Mouse (Mus musculus): ENCODE results near the gene Onecut1. TPM values are rescaled to one million over a fixed set of nuclear protein-coding genes. Genes with fewer than 3 reads are reported as not detected.

Onecut1 gene
- polyA plus RNA-seq, 1 experiment from 2014 or later: 9.1 TPM

- ATAC-seq: no peak
- peaks cover 4% of the 10 kb centered on the region; the same call in 1 of the 2 replicates for H3K36me3 ChIP-seq (replicated peaks; ENCODE audit: insufficient read depth, low read length)
- H3K4me2 ChIP-seq (ENCODE audit: low read depth, low read length): no peak overlapping the region
- peaks cover 24% of the 10 kb centered on the region for H3K27me3 ChIP-seq (ENCODE audit: insufficient read depth, low read length)
- WGBS (ENCODE audit: insufficient replicate concordance): 21% methylated on average over 13 of the region's 13 CpGs
- H3K27ac ChIP-seq (ENCODE audit: low read depth): 0 out of 2 replicates have a peak overlapping the region, but pooled peaks have one; percentile 35
- H3K4me1 ChIP-seq (ENCODE audit: insufficient read depth): peaks cover 9% of the 10 kb centered on the region; the same call in 1 of the 2 replicates
- H3K9ac ChIP-seq (replicated peaks): no peak overlapping the region; the same call in 1 of the 2 replicates
- no peaks in the 10 kb centered on the region for H3K9me3 ChIP-seq (ENCODE audit: low read length)
- no peak overlapping the region for H3K4me3 ChIP-seq (ENCODE audit: low read depth, low read length)
- peak; percentile 76 for DNase-seq
- TF ChIP-seq EP300 (IDR thresholded peaks at IDR 0.05; ENCODE audit: low read depth) (no peak), CTCF (IDR thresholded peaks at IDR 0.05; ENCODE audit: low read depth) (peak; percentile 90)
Measured at GRCm38 (mm10) chr9:74870960-74871688, 9.4 kb downstream of the Onecut1 start.

DNA sequence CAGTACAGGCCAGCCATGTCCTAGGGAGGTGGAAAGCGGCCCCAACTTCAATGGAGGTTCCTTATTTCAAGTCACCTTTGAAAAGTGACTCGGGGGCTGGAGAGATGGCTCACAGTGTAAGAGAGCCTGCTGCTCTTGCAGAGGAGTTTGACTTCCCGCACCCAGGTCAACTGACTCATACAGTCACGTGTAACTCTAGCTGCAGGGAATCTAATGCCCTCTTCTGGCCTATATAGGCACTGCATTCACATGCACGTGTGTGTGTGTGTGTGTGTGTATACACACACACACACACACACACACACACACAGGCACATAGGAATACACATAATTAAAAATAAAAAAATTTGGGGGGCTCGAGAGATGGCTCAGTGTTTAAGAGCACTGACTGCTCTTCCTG, 14.6 kb downstream of the Onecut1 start:
- DNase-seq: no peak
- no peak overlapping the region for H3K9ac ChIP-seq (replicated peaks)
- H3K4me2 ChIP-seq (ENCODE audit: low read depth, low read length): no peak overlapping the region
- H3K4me3 ChIP-seq (ENCODE audit: low read depth, low read length): no peak overlapping the region
- no peak overlapping the region for H3K27ac ChIP-seq (ENCODE audit: low read depth)
- H3K27me3 ChIP-seq (ENCODE audit: insufficient read depth, low read length): no peaks in the 10 kb centered on the region
- 58% methylated on average over 6 of the region's 6 CpGs for WGBS (ENCODE audit: insufficient replicate concordance)
- H3K36me3 ChIP-seq (replicated peaks; ENCODE audit: insufficient read depth, low read length): peaks cover 4% of the 10 kb centered on the region; the same call in 1 of the 2 replicates
- TF ChIP-seq CTCF (IDR thresholded peaks at IDR 0.05; ENCODE audit: low read depth) (peak; percentile 32; the same call in 1 of the 2 replicates), EP300 (IDR thresholded peaks at IDR 0.05; ENCODE audit: low read depth) (no peak)
- ATAC-seq: 0 out of 2 replicates have a peak, but pooled peaks have one; percentile 21
- no peaks in the 10 kb centered on the region for H3K4me1 ChIP-seq (ENCODE audit: insufficient read depth)
- H3K9me3 ChIP-seq (ENCODE audit: low read length): no peaks in the 10 kb centered on the region

DNA sequence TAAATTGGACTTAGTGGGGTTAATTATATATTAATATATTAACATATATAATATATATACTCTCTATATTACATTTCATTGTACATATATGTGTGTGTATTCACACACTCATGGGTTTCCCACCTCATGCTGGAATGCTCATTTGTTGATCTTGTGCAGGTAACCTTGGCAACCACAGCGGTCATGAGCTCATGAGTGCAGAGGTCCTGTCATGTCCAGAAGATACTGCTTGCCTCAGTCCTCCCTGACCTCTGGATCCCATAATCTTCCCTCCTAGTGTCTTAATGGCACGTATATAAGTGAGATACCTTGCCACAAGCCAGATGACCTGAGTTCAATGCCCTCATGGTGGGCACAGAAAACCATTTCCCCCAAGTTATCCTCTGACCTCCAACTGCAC, 16.0 kb downstream of the Onecut1 start:
- no peak overlapping the region for H3K4me2 ChIP-seq (ENCODE audit: low read depth, low read length)
- no peaks in the 10 kb centered on the region for H3K4me1 ChIP-seq (ENCODE audit: insufficient read depth)
- no peak overlapping the region for H3K4me3 ChIP-seq (ENCODE audit: low read depth, low read length)
- 52% methylated on average over 2 of the region's 2 CpGs for WGBS (ENCODE audit: insufficient replicate concordance)
- no peak overlapping the region for H3K9ac ChIP-seq (replicated peaks)
- TF ChIP-seq CTCF (IDR thresholded peaks at IDR 0.05; ENCODE audit: low read depth) (no peak), EP300 (IDR thresholded peaks at IDR 0.05; ENCODE audit: low read depth) (no peak)
- no peaks in the 10 kb centered on the region for H3K27me3 ChIP-seq (ENCODE audit: insufficient read depth, low read length)
- ATAC-seq (peak; percentile 58), DNase-seq (no peak)
- no peaks in the 10 kb centered on the region for H3K9me3 ChIP-seq (ENCODE audit: low read length)
- no peak overlapping the region for H3K27ac ChIP-seq (ENCODE audit: low read depth)
- H3K36me3 ChIP-seq (replicated peaks; ENCODE audit: insufficient read depth, low read length): peaks cover 4% of the 10 kb centered on the region; the same call in 1 of the 2 replicates

DNA sequence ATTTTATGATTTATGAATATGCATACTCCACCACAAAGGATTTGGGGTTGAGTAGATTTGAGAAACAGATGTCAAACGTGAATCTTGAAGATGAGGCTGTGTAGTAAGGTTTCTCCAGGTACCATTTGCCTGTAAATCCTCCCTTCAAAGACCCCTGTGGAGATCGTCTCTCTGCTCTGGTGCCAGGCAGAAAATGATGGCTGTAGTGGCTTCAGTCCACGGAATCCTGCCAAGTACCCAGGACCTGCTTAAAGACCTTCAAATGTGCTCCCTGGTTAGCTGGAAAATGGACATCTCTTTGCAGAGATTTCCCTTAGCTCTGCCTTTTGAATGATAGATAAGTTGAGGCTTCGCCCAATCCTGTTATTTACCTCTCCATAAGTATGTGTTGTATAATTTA, 26.1 kb downstream of the Onecut1 start:
- Histone ChIP-seq H3K9ac (replicated peaks) (no peak overlapping the region), H3K4me2 (ENCODE audit: low read depth, low read length) (no peak overlapping the region), H3K4me3 (ENCODE audit: low read depth, low read length) (no peak overlapping the region), H3K27me3 (ENCODE audit: insufficient read depth, low read length) (no peaks in the 10 kb centered on the region), H3K36me3 (replicated peaks; ENCODE audit: insufficient read depth, low read length) (0 out of 2 replicates have a peak, but pooled peaks cover 6% of the 10 kb centered on the region), H3K4me1 (ENCODE audit: insufficient read depth) (no peaks in the 10 kb centered on the region), H3K9me3 (ENCODE audit: low read length) (no peaks in the 10 kb centered on the region), H3K27ac (ENCODE audit: low read depth) (no peak overlapping the region)
- DNase-seq (no peak), ATAC-seq (no peak)
- WGBS (ENCODE audit: insufficient replicate concordance): 62% methylated on average over 4 of the region's 4 CpGs
- TF ChIP-seq EP300 (IDR thresholded peaks at IDR 0.05; ENCODE audit: low read depth): no peak
- TF ChIP-seq CTCF (IDR thresholded peaks at IDR 0.05; ENCODE audit: low read depth): no peak

GRCm38 (mm10) chr9:74896742-74897141, 35.0 kb downstream of the Onecut1 start:
- WGBS (ENCODE audit: insufficient replicate concordance): 69% methylated on average over 7 of the region's 7 CpGs
- Histone ChIP-seq H3K9me3 (ENCODE audit: low read length) (no peaks in the 10 kb centered on the region), H3K4me3 (ENCODE audit: low read depth, low read length) (no peak overlapping the region), H3K36me3 (replicated peaks; ENCODE audit: insufficient read depth, low read length) (no peaks in the 10 kb centered on the region), H3K4me1 (ENCODE audit: insufficient read depth) (peaks cover 3% of the 10 kb centered on the region; the same call in 1 of the 2 replicates), H3K4me2 (ENCODE audit: low read depth, low read length) (no peak overlapping the region), H3K27me3 (ENCODE audit: insufficient read depth, low read length) (no peaks in the 10 kb centered on the region), H3K9ac (replicated peaks) (no peak overlapping the region), H3K27ac (ENCODE audit: low read depth) (no peak overlapping the region)
- ATAC-seq (peak; percentile 84), DNase-seq (peak; percentile 57)
- TF ChIP-seq EP300 (IDR thresholded peaks at IDR 0.05; ENCODE audit: low read depth) (no peak), CTCF (IDR thresholded peaks at IDR 0.05; ENCODE audit: low read depth) (no peak)

DNA sequence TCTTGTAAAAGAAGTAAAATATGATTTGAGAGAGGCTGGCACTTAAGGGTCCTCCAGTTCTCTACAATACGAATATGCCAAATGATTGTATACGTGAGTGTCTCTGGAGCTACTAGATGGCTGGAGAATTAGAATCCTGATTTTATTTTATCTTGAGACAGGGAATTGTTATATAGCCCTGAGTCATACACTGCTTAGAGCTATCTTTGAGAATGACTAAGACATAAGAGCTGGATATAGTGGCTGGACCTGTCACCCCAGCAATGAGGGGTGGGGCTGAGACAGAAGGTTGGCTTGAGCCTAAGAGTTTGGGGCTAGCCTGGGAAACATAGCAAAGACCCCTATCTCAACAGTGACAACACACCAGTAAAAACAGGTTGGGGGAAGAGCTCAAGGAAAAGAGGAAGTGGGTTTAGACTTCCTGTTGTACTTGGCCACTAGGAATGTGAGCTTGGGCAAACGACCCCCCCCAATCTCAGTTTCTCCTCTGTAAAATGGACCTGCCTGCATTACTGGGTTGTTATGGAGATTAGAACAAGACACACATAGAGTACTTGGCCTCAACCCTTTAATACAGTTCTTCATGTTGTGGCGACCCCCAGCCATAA, 35.8 kb downstream of the Onecut1 start:
- H3K36me3 ChIP-seq (replicated peaks; ENCODE audit: insufficient read depth, low read length): no peaks in the 10 kb centered on the region
- ATAC-seq (no peak), DNase-seq (no peak)
- no peak overlapping the region for H3K4me3 ChIP-seq (ENCODE audit: low read depth, low read length)
- no peaks in the 10 kb centered on the region for H3K27me3 ChIP-seq (ENCODE audit: insufficient read depth, low read length)
- H3K4me2 ChIP-seq (ENCODE audit: low read depth, low read length): no peak overlapping the region
- no peaks in the 10 kb centered on the region for H3K9me3 ChIP-seq (ENCODE audit: low read length)
- 64% methylated on average over 4 of the region's 4 CpGs for WGBS (ENCODE audit: insufficient replicate concordance)
- no peak overlapping the region for H3K9ac ChIP-seq (replicated peaks)
- TF ChIP-seq EP300 (IDR thresholded peaks at IDR 0.05; ENCODE audit: low read depth) (no peak), CTCF (IDR thresholded peaks at IDR 0.05; ENCODE audit: low read depth) (no peak)
- peaks cover 3% of the 10 kb centered on the region; the same call in 1 of the 2 replicates for H3K4me1 ChIP-seq (ENCODE audit: insufficient read depth)
- H3K27ac ChIP-seq (ENCODE audit: low read depth): no peak overlapping the region
